In genomic region chr7:47008168-47008993, GRCm38 (mm10) we compare ENCODE assay signal across 8 mouse cellular contexts. TPM values are rescaled to one million over a fixed set of nuclear protein-coding genes. Genes with fewer than 3 reads are reported as not detected.
DNase-seq lines count a peak whose midpoint lies in the region; ATAC-seq and TF ChIP-seq lines count a peak whose summit lies in the region.

Spty2d1 (minus strand) TSS chr7:47008411.

- peaks cover 39% of the 10 kb centered on the region for H3K4me1 ChIP-seq in hindbrain, embryonic 13.5 days (replicated peaks)

- peak within 1 kb of the TSS; percentile 68 for H3K4me3 ChIP-seq in hindbrain, embryonic 13.5 days

- peak within 1 kb of the TSS; percentile 89 for H3K27ac ChIP-seq in hindbrain, embryonic 13.5 days

- DNase-seq in Patski (ENCODE audit: low read depth, low spot score): peak; percentile 93
- DNase-seq in cerebellum, postnatal 14 days: peak; percentile 100
- peak; percentile 99 for DNase-seq in frontal cortex, postnatal 14 days (ENCODE audit: low spot score in 2 of 2)
- DNase-seq in layer of hippocampus, postnatal 25 days (ENCODE audit: extremely low spot score in 1 of 2, low spot score in 1 of 2): peak; percentile 96 to 100
- DNase-seq in lung, postnatal 25 days (ENCODE audit: low spot score): peak; percentile 99
- DNase-seq in retina, embryonic 14.5 days (ENCODE audit: low spot score): peak; percentile 97
- DNase-seq in thymus, postnatal 4 days: peak; percentile 98

- CTCF ChIA-PET in Patski (lab: Charles Lee): interaction anchor here (1.5 kb wide), 1 partner anchor 46 kb away, joined by 4 read pairs; no protein-coding TSS in a partner anchor

- peak; percentile 84 for ATAC-seq in Patski
- ATAC-seq in hindbrain, embryonic 13.5 days (ENCODE audit: low FRiP score): peak; percentile 97

- H3K36me3 ChIP-seq in hindbrain, embryonic 13.5 days: no peaks in the 10 kb centered on the region

- H3K27me3 ChIP-seq in Patski: no peaks in the 10 kb centered on the region
- H3K27me3 ChIP-seq in hindbrain, embryonic 13.5 days: no peaks in the 10 kb centered on the region

- H3K9ac ChIP-seq in hindbrain, embryonic 13.5 days: peak within 1 kb of the TSS; percentile 82

- H3K9me3 ChIP-seq in hindbrain, embryonic 13.5 days: no peaks in the 10 kb centered on the region

- peak within 1 kb of the TSS; percentile 91 for H3K4me2 ChIP-seq in hindbrain, embryonic 13.5 days

- POLR2A ChIA-PET in Patski (lab: Charles Lee): interaction anchor here (0.6 to 1.1 kb wide), 2 partner anchors 45 to 213 kb away, joined by 4 read pairs; no protein-coding TSS in a partner anchor

- 2% methylated on average over 57 of the region's 57 CpGs for WGBS in hindbrain, embryonic 13.5 days

- in situ Hi-C loops in Patski (cut with MboI; ENCODE audit: low pct_unique_long_range_greater_than_20kb): loop anchor here (5.0 to 10.0 kb wide), 2 partner anchors 46 to 214 kb away; partner anchors contain the start of genes Gtf2h1 and Hps5

- TF ChIP-seq CTCF in Patski (IDR thresholded peaks at IDR 0.05): no peak

RNA-seq across cellular contexts. Expression of gene Spty2d1, which starts in this region (rescaled TPM):
- 19.6 TPM for polyA plus RNA-seq in Patski (2021)
- polyA plus RNA-seq in hindbrain, embryonic 13.5 days (2015; fragmentation: Nextera tagmentation; extraction: Ambion mirVana): 8.9 and 9.8 TPM in 2 replicates
- 10 to 100 TPM; 14.2 to 15.5 TPM for total RNA-seq in layer of hippocampus, postnatal 25 days (2021)

Comparison
In these comparisons a context has a peak if more than half of its experiments do, and no peak if none do; other contexts are left out.
1. Peak in every context shown above with its lines: DNase-seq, ATAC-seq, H3K4me3 ChIP-seq and H3K27ac ChIP-seq.